Mouse (Mus musculus) G1E (cell line): Measurements from ENCODE around the gene Clic4.

Experiments
- CTCF ChIP-seq: IDR thresholded peaks from 2 replicates; pipeline ENCODE4 v1.5.1; 2012; ENCODE audit warnings: low read depth, low read length, inconsistent platforms, mixed read lengths
- POLR2AphosphoS5 ChIP-seq: IDR thresholded peaks from 2 replicates; pipeline ENCODE4 v1.6.1; 2012; ENCODE audit warnings: low read depth, low read length, inconsistent platforms; ENCODE audit not compliant: insufficient replicate concordance
- TAL1 ChIP-seq: conservative IDR thresholded peaks from 2 replicates; pipeline ENCODE4 v1.6.1; 2012; ENCODE audit warnings: low read depth, low read length, inconsistent platforms, mixed read lengths

- TF ChIP-seq CTCF, result no peak
- TF ChIP-seq POLR2AphosphoS5, result no peak
- no peak for TF ChIP-seq TAL1
Observed at GRCm38 (mm10) chr4:135297931-135298546, 25.4 kb upstream of the Clic4 start.
